Mouse (Mus musculus): ENCODE data around the gene Acat3. TPM values are rescaled to one million over a fixed set of nuclear protein-coding genes. Genes with fewer than 3 reads are reported as not detected.
"Not testable (repeated sequence)": the region's sequence is repeated elsewhere in the genome, so short reads cannot be mapped to it uniquely, and the experiment has no call there.

Acat3 gene
- polyA plus RNA-seq, 1 experiment from 2014 or later, result 1.4 TPM

DNA sequence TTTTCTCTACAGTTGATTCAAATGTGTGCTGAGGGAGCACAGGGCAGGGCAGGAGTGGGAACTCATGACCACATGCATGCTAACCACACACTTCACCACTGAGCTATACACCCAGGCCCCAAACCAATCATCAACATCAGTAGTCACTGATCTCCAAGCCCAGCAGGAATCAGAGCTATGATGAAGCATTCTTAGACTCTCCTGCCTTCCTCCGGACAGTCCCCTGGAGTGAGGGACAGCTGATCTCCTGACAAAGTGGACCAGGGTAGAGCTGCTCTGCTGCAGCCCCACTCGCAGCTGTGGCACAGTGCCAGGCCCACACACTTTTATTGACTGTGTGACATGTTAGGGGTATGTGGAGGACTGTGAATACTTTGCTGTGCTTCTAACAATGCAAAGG is 19.0 kb upstream of the Acat3 start:
- not testable (repeated sequence) for H3K9ac ChIP-seq (replicated peaks; ENCODE audit: low read depth, low read length); H3K9me3 ChIP-seq (ENCODE audit: control insufficient read depth, low read depth, low read length); H3K27ac ChIP-seq (ENCODE audit: low read length); H3K4me1 ChIP-seq (ENCODE audit: control insufficient read depth, insufficient read depth, low read length); H3K4me2 ChIP-seq (replicated peaks; ENCODE audit: low read depth, low read length); H3K27me3 ChIP-seq (ENCODE audit: control insufficient read depth, insufficient read depth, low read length); ATAC-seq (ENCODE audit: insufficient number of reproducible peaks, insufficient read depth, low FRiP score, low read depth); H3K4me3 ChIP-seq (ENCODE audit: low read depth, low read length)
- peaks cover 15% of the 10 kb centered on the region for H3K36me3 ChIP-seq (ENCODE audit: control insufficient read depth, insufficient read depth, low read length)
- WGBS, result 29% methylated on average over 1 of the region's 2 CpGs

DNA sequence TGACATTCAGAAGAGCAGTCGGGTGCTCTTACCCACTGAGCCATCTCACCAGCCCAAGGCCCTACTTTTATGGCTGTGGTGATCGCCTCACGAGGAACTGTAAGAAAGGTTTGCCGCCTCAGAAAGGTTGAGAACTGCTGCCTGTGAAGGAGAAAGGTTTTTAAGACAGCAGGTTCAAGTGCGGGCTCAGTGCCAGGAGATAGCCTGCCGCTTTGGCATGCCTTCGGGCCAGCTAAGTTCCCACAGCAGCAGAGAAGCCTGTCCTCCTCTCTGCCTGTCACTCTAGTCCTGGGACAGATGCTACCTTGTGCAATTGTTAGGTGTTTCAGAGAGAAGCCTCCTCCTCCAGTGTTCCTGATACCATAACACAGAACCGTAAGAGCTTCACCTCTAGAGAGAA is 16.3 kb upstream of the Acat3 start:
- no peaks in the 10 kb centered on the region for H3K9me3 ChIP-seq (ENCODE audit: control insufficient read depth, low read depth, low read length)
- H3K4me3 ChIP-seq (ENCODE audit: low read depth, low read length), result no peak overlapping the region
- H3K4me2 ChIP-seq (replicated peaks; ENCODE audit: low read depth, low read length), result no peak overlapping the region
- H3K4me1 ChIP-seq (ENCODE audit: control insufficient read depth, insufficient read depth, low read length), result 0 out of 2 replicates have a peak, but pooled peaks cover 4% of the 10 kb centered on the region
- H3K27me3 ChIP-seq (ENCODE audit: control insufficient read depth, insufficient read depth, low read length), result no peaks in the 10 kb centered on the region
- H3K9ac ChIP-seq (replicated peaks; ENCODE audit: low read depth, low read length), result no peak overlapping the region
- ATAC-seq (ENCODE audit: insufficient number of reproducible peaks, insufficient read depth, low FRiP score, low read depth), result no peak
- H3K36me3 ChIP-seq (ENCODE audit: control insufficient read depth, insufficient read depth, low read length), result peaks cover 27% of the 10 kb centered on the region
- no peak overlapping the region for H3K27ac ChIP-seq (ENCODE audit: low read length)
- 96% methylated on average over 8 of the region's 8 CpGs for WGBS

DNA sequence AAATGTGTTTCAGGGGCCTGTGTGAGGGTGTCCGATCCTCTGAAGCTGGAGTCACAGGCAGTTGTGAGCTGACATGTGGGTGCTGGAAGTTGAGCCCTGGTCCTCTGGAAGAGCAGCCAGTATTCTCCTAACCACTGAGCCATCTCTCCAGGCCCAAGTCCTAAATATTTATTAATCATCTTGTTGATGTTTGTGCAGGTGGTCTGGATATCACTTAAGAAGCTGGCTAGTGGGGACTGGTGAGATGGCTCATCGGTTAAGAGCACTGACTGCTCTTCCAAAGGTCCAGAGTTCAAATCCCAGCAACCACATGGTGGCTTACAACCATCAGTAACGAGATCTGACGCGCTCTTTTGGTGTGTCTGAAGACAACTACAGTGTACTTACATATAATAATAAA is 9.3 kb upstream of the Acat3 start:
- Histone ChIP-seq H3K27me3 (ENCODE audit: control insufficient read depth, insufficient read depth, low read length) (no peaks in the 10 kb centered on the region), H3K9me3 (ENCODE audit: control insufficient read depth, low read depth, low read length) (no peaks in the 10 kb centered on the region), H3K4me2 (replicated peaks; ENCODE audit: low read depth, low read length) (no peak overlapping the region), H3K4me1 (ENCODE audit: control insufficient read depth, insufficient read depth, low read length) (no peaks in the 10 kb centered on the region), H3K9ac (replicated peaks; ENCODE audit: low read depth, low read length) (no peak overlapping the region), H3K27ac (ENCODE audit: low read length) (no peak overlapping the region), H3K4me3 (ENCODE audit: low read depth, low read length) (no peak overlapping the region), H3K36me3 (ENCODE audit: control insufficient read depth, insufficient read depth, low read length) (peaks cover 51% of the 10 kb centered on the region)
- 88% methylated on average over 5 of the region's 5 CpGs for WGBS
- no peak for ATAC-seq (ENCODE audit: insufficient number of reproducible peaks, insufficient read depth, low FRiP score, low read depth)

GRCm38 (mm10) chr17:12942459-12943162 is 2.2 kb upstream of the Acat3 start:
- Histone ChIP-seq H3K27ac (ENCODE audit: low read length) (no peak overlapping the region), H3K4me2 (replicated peaks; ENCODE audit: low read depth, low read length) (no peak overlapping the region), H3K4me1 (ENCODE audit: control insufficient read depth, insufficient read depth, low read length) (no peaks in the 10 kb centered on the region), H3K9ac (replicated peaks; ENCODE audit: low read depth, low read length) (no peak overlapping the region), H3K4me3 (ENCODE audit: low read depth, low read length) (no peak overlapping the region), H3K36me3 (ENCODE audit: control insufficient read depth, insufficient read depth, low read length) (peaks cover 25% of the 10 kb centered on the region; the same call in 1 of the 2 replicates), H3K27me3 (ENCODE audit: control insufficient read depth, insufficient read depth, low read length) (no peaks in the 10 kb centered on the region), H3K9me3 (ENCODE audit: control insufficient read depth, low read depth, low read length) (no peaks in the 10 kb centered on the region)
- no peak for ATAC-seq (ENCODE audit: insufficient number of reproducible peaks, insufficient read depth, low FRiP score, low read depth)
- 88% methylated on average over 6 of the region's 6 CpGs for WGBS

- no peak overlapping the region for H3K4me2 ChIP-seq (replicated peaks; ENCODE audit: low read depth, low read length)
- ATAC-seq (ENCODE audit: insufficient number of reproducible peaks, insufficient read depth, low FRiP score, low read depth), result no peak
- no peaks in the 10 kb centered on the region for H3K27me3 ChIP-seq (ENCODE audit: control insufficient read depth, insufficient read depth, low read length)
- H3K27ac ChIP-seq (ENCODE audit: low read length), result no peak overlapping the region
- WGBS, result 70% methylated on average over 8 of the region's 8 CpGs
- no peaks in the 10 kb centered on the region for H3K9me3 ChIP-seq (ENCODE audit: control insufficient read depth, low read depth, low read length)
- H3K9ac ChIP-seq (replicated peaks; ENCODE audit: low read depth, low read length), result no peak overlapping the region
- H3K36me3 ChIP-seq (ENCODE audit: control insufficient read depth, insufficient read depth, low read length), result peaks cover 20% of the 10 kb centered on the region; the same call in 1 of the 2 replicates
- H3K4me3 ChIP-seq (ENCODE audit: low read depth, low read length), result no peak overlapping the region
- H3K4me1 ChIP-seq (ENCODE audit: control insufficient read depth, insufficient read depth, low read length), result no peaks in the 10 kb centered on the region
Observed at GRCm38 (mm10) chr17:12941543-12942260, 1.3 kb upstream of the Acat3 start.

DNA sequence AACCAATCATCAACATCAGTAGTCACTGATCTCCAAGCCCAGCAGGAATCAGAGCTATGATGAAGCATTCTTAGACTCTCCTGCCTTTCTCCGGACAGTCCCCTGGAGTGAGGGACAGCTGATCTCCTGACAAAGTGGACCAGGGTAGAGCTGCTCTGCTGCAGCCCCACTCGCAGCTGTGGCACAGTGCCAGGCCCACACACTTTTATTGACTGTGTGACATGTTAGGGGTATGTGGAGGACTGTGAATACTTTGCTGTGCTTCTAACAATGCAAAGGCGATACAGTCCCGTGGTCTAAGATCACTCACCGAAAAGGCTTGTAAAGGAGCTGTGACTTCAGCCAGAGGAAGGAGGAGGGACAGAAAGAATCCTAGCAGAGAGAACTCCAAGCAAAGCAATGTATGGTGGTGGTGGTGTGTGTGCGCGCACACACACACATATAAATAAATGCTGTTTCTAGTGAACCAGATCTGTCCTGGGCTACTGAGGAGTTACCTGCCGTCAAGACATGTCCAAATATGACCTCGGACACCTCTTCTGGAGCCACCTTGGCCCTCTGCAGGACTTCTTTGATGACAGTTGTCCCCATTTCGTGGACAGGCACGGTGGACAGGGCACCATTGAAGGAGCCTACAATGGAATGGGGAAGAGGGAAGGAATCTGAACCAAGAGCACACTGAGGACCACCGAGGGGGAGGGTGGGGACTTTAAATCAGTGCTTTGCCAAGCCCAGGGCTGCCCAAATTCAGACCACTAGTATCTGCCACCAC is 837 bp downstream of the Acat3 start:
- H3K4me1 ChIP-seq (ENCODE audit: control insufficient read depth, insufficient read depth, low read length); H3K9ac ChIP-seq (replicated peaks; ENCODE audit: low read depth, low read length); H3K9me3 ChIP-seq (ENCODE audit: control insufficient read depth, low read depth, low read length); H3K27me3 ChIP-seq (ENCODE audit: control insufficient read depth, insufficient read depth, low read length); H3K27ac ChIP-seq (ENCODE audit: low read length): not testable (repeated sequence)
- ATAC-seq (ENCODE audit: insufficient number of reproducible peaks, insufficient read depth, low FRiP score, low read depth), result peak; percentile 7; the same call in 1 of the 2 replicates
- peaks cover 12% of the 10 kb centered on the region; the same call in 1 of the 2 replicates for H3K36me3 ChIP-seq (ENCODE audit: control insufficient read depth, insufficient read depth, low read length)
- H3K4me2 ChIP-seq (replicated peaks; ENCODE audit: low read depth, low read length), result peak overlapping the region; percentile 40
- WGBS, result 59% methylated on average over 2 of the region's 12 CpGs
- peak overlapping the region; percentile 27 for H3K4me3 ChIP-seq (ENCODE audit: low read depth, low read length)

GRCm38 (mm10) chr17:12938077-12938476 is 2.3 kb downstream of the Acat3 start:
- H3K9ac ChIP-seq (replicated peaks; ENCODE audit: low read depth, low read length), result no peak overlapping the region
- H3K9me3 ChIP-seq (ENCODE audit: control insufficient read depth, low read depth, low read length), result no peaks in the 10 kb centered on the region
- peaks cover 9% of the 10 kb centered on the region; the same call in 1 of the 2 replicates for H3K36me3 ChIP-seq (ENCODE audit: control insufficient read depth, insufficient read depth, low read length)
- 55% methylated on average over 2 of the region's 2 CpGs for WGBS
- ATAC-seq (ENCODE audit: insufficient number of reproducible peaks, insufficient read depth, low FRiP score, low read depth), result no peak
- H3K4me2 ChIP-seq (replicated peaks; ENCODE audit: low read depth, low read length), result no peak overlapping the region
- no peak overlapping the region for H3K4me3 ChIP-seq (ENCODE audit: low read depth, low read length)
- H3K27me3 ChIP-seq (ENCODE audit: control insufficient read depth, insufficient read depth, low read length), result no peaks in the 10 kb centered on the region
- no peaks in the 10 kb centered on the region for H3K4me1 ChIP-seq (ENCODE audit: control insufficient read depth, insufficient read depth, low read length)
- no peak overlapping the region for H3K27ac ChIP-seq (ENCODE audit: low read length)

GRCm38 (mm10) chr17:12937412-12937970 is 2.9 kb downstream of the Acat3 start:
- Histone ChIP-seq H3K4me3 (ENCODE audit: low read depth, low read length) (no peak overlapping the region), H3K4me2 (replicated peaks; ENCODE audit: low read depth, low read length) (no peak overlapping the region), H3K27ac (ENCODE audit: low read length) (no peak overlapping the region), H3K36me3 (ENCODE audit: control insufficient read depth, insufficient read depth, low read length) (peaks cover 4% of the 10 kb centered on the region; the same call in 1 of the 2 replicates), H3K9me3 (ENCODE audit: control insufficient read depth, low read depth, low read length) (no peaks in the 10 kb centered on the region), H3K27me3 (ENCODE audit: control insufficient read depth, insufficient read depth, low read length) (no peaks in the 10 kb centered on the region), H3K9ac (replicated peaks; ENCODE audit: low read depth, low read length) (no peak overlapping the region), H3K4me1 (ENCODE audit: control insufficient read depth, insufficient read depth, low read length) (no peaks in the 10 kb centered on the region)
- WGBS, result 76% methylated on average over 2 of the region's 2 CpGs
- ATAC-seq (ENCODE audit: insufficient number of reproducible peaks, insufficient read depth, low FRiP score, low read depth), result no peak

All from stomach, embryonic 14.5 days (tissue).